In genomic region chr11:70669582-70670345, GRCm38 (mm10) we compare ENCODE assay signal across 8 mouse cellular contexts. TPM values are rescaled to one million over a fixed set of nuclear protein-coding genes. Genes with fewer than 3 reads are reported as not detected.
DNase-seq lines count a peak whose midpoint lies in the region; ATAC-seq and TF ChIP-seq lines count a peak whose summit lies in the region.

No protein-coding gene starts in this region.

- ATAC-seq in heart, embryonic 12.5 days (ENCODE audit: insufficient number of reproducible peaks, low FRiP score): peak; percentile 14
- peak; percentile 22 for ATAC-seq in kidney, embryonic 15.5 days (replicated peaks; ENCODE audit: low FRiP score)
- no peak for ATAC-seq in liver, embryonic 14.5 days (ENCODE audit: insufficient read depth)

- peaks cover 44% of the 10 kb centered on the region for H3K36me3 ChIP-seq in heart, embryonic 12.5 days
- peaks cover 54% of the 10 kb centered on the region for H3K36me3 ChIP-seq in kidney, embryonic 15.5 days
- H3K36me3 ChIP-seq in liver, embryonic 14.5 days (replicated peaks; ENCODE audit: control insufficient read depth, insufficient read depth, low read depth): peaks cover 6% of the 10 kb centered on the region
- no peaks in the 10 kb centered on the region for H3K36me3 ChIP-seq in testis, adult 2 months (ENCODE audit: control insufficient read depth, insufficient read depth, low read length)

- WGBS in heart, embryonic 12.5 days: 0% methylated on average over 31 of the region's 31 CpGs
- WGBS in kidney, embryonic 15.5 days: under 1% methylated on average over 31 of the region's 31 CpGs
- WGBS in liver, embryonic 14.5 days (ENCODE audit: insufficient replicate concordance): 1% methylated on average over 31 of the region's 31 CpGs

- peak overlapping the region; percentile 96 for H3K4me2 ChIP-seq in heart, embryonic 12.5 days
- H3K4me2 ChIP-seq in kidney, embryonic 15.5 days: peak overlapping the region; percentile 91
- peak overlapping the region; percentile 91 for H3K4me2 ChIP-seq in liver, embryonic 14.5 days (ENCODE audit: low read depth)

- no peaks in the 10 kb centered on the region for H3K27me3 ChIP-seq in heart, embryonic 12.5 days (replicated peaks)
- no peaks in the 10 kb centered on the region for H3K27me3 ChIP-seq in kidney, embryonic 15.5 days
- H3K27me3 ChIP-seq in liver, embryonic 14.5 days (ENCODE audit: control insufficient read depth, insufficient read depth, low read length): no peaks in the 10 kb centered on the region
- no peaks in the 10 kb centered on the region for H3K27me3 ChIP-seq in testis, adult 2 months (ENCODE audit: control insufficient read depth, insufficient read depth, low read length)

- peak; percentile 90 for DNase-seq in CD4-positive helper T cell, adult 2 months (ENCODE audit: low read depth, low spot score)
- DNase-seq in adrenal gland, postnatal 14 days: peak; percentile 86
- DNase-seq in liver, embryonic 14.5 days (ENCODE audit: low read depth in 3 of 3, low spot score in 3 of 3): peak; percentile 59 to 66 (median 63)
- peak; percentile 57 to 82 for DNase-seq in natural killer cell, adult 2 months (ENCODE audit: low spot score in 2 of 2)

- H3K9me3 ChIP-seq in heart, embryonic 12.5 days (replicated peaks): no peaks in the 10 kb centered on the region
- H3K9me3 ChIP-seq in kidney, embryonic 15.5 days (replicated peaks): no peaks in the 10 kb centered on the region
- H3K9me3 ChIP-seq in liver, embryonic 14.5 days (ENCODE audit: control insufficient read depth, low read length): no peaks in the 10 kb centered on the region

- peak overlapping the region; percentile 97 for H3K27ac ChIP-seq in embryonic fibroblast, embryonic 13.5 days (ENCODE audit: insufficient read depth, low read length)
- peak overlapping the region; percentile 97 for H3K27ac ChIP-seq in heart, embryonic 12.5 days (ENCODE audit: poor library complexity, severe bottlenecking)
- H3K27ac ChIP-seq in kidney, embryonic 15.5 days: peak overlapping the region; percentile 100
- H3K27ac ChIP-seq in liver, embryonic 14.5 days: peak overlapping the region; percentile 74
- H3K27ac ChIP-seq in testis, adult 2 months (ENCODE audit: control insufficient read depth, insufficient read depth, low read depth, low read length): peak overlapping the region; percentile 96

- no peak for TF ChIP-seq EP300 in liver, embryonic 14.5 days (IDR thresholded peaks at IDR 0.05; ENCODE audit: low read depth)

- H3K4me1 ChIP-seq in embryonic fibroblast, embryonic 13.5 days (ENCODE audit: control insufficient read depth, insufficient read depth, low read length): peaks cover 9% of the 10 kb centered on the region
- H3K4me1 ChIP-seq in heart, embryonic 12.5 days (replicated peaks): peaks cover 29% of the 10 kb centered on the region
- peaks cover 35% of the 10 kb centered on the region for H3K4me1 ChIP-seq in kidney, embryonic 15.5 days
- H3K4me1 ChIP-seq in liver, embryonic 14.5 days (replicated peaks; ENCODE audit: control insufficient read depth in 2 of 2, insufficient read depth in 2 of 2, low read length in 1 of 2): peaks cover 9 to 12% of the 10 kb centered on the region in 2 experiments
- peaks cover 21% of the 10 kb centered on the region for H3K4me1 ChIP-seq in testis, adult 2 months (ENCODE audit: control insufficient read depth, insufficient read depth, low read length)

- peak; percentile 80; the same call in 1 of the 2 replicates for TF ChIP-seq POLR2A in embryonic fibroblast, embryonic 13.5 days (IDR thresholded peaks at IDR 0.05; ENCODE audit: low read depth, low read length)
- TF ChIP-seq POLR2A in testis, adult 2 months (IDR thresholded peaks at IDR 0.05; ENCODE audit: control insufficient read depth, low read depth, low read length): no peak

- H3K4me3 ChIP-seq in embryonic fibroblast, embryonic 13.5 days (ENCODE audit: insufficient read depth, low read length): peak overlapping the region; percentile 65
- peak overlapping the region; percentile 74 for H3K4me3 ChIP-seq in heart, embryonic 12.5 days
- H3K4me3 ChIP-seq in kidney, embryonic 15.5 days (replicated peaks): peak overlapping the region; percentile 82
- H3K4me3 ChIP-seq in liver, embryonic 14.5 days (ENCODE audit: insufficient read depth in 1 of 2, low read depth in 2 of 2, low read length in 2 of 2): peak overlapping the region; percentile 79 to 93
- peak overlapping the region; percentile 95 for H3K4me3 ChIP-seq in testis, adult 2 months (ENCODE audit: control insufficient read depth, low read depth, low read length)

- no peak for TF ChIP-seq CTCF in embryonic fibroblast, embryonic 13.5 days (IDR thresholded peaks at IDR 0.05; ENCODE audit: borderline replicate concordance, insufficient read depth, low read length)
- TF ChIP-seq CTCF in liver, embryonic 14.5 days (IDR thresholded peaks at IDR 0.05; ENCODE audit: low read depth): peak; percentile 63
- no peak for TF ChIP-seq CTCF in testis, adult 2 months (IDR thresholded peaks at IDR 0.05; ENCODE audit: control insufficient read depth, insufficient read depth, insufficient replicate concordance, low read depth, low read length)

- H3K9ac ChIP-seq in heart, embryonic 12.5 days: peak overlapping the region; percentile 88
- H3K9ac ChIP-seq in kidney, embryonic 15.5 days: peak overlapping the region; percentile 75
- H3K9ac ChIP-seq in liver, embryonic 14.5 days (replicated peaks): peak overlapping the region; percentile 81

RNA-seq across cellular contexts. Expression of gene Spag7, which starts 0.5 kb away (rescaled TPM):
- 72.5 and 77.1 TPM in 2 replicates for total RNA-seq in adrenal gland, postnatal 14 days (2021)
- polyA plus RNA-seq in embryonic fibroblast, embryonic 13.5 days (2011; ENCODE audit: insufficient read length, low read depth, missing spikeins): 91.1 and 106 TPM in 2 replicates
- 164 and 170 TPM in 2 replicates for polyA plus RNA-seq in heart, embryonic 12.5 days (2016; fragmentation: Nextera tagmentation; extraction: Ambion mirVana)
- 181 and 202 TPM in 2 replicates for polyA plus RNA-seq in kidney, embryonic 15.5 days (2015; fragmentation: Nextera tagmentation; extraction: Ambion mirVana)
- polyA plus RNA-seq in liver, embryonic 14.5 days (2012; rRNA removed): 24.6 and 42.0 TPM in 2 replicates
- 27.4 and 29.6 TPM in 2 replicates for polyA plus RNA-seq in liver, embryonic 14.5 days (2014; fragmentation: Nextera tagmentation; extraction: Ambion mirVana)
- 44.5 and 47.9 TPM in 2 replicates for polyA plus RNA-seq in testis, adult 2 months (2012; rRNA removed)

RNA-seq across cellular contexts. Expression of gene Eno3, which starts 12.8 kb away (rescaled TPM):
- total RNA-seq in adrenal gland, postnatal 14 days (2021): 14.9 and 21.4 TPM in 2 replicates
- polyA plus RNA-seq in embryonic fibroblast, embryonic 13.5 days (2011; ENCODE audit: insufficient read length, low read depth, missing spikeins): 15.6 and 31.0 TPM in 2 replicates
- polyA plus RNA-seq in heart, embryonic 12.5 days (2016; fragmentation: Nextera tagmentation; extraction: Ambion mirVana): 238 and 239 TPM in 2 replicates
- polyA plus RNA-seq in kidney, embryonic 15.5 days (2015; fragmentation: Nextera tagmentation; extraction: Ambion mirVana): 30.3 and 38.5 TPM in 2 replicates
- 3.4 and 3.7 TPM in 2 replicates for polyA plus RNA-seq in liver, embryonic 14.5 days (2012; rRNA removed)
- polyA plus RNA-seq in liver, embryonic 14.5 days (2014; fragmentation: Nextera tagmentation; extraction: Ambion mirVana): 3.6 and 3.9 TPM in 2 replicates
- 85.9 and 101 TPM in 2 replicates for polyA plus RNA-seq in testis, adult 2 months (2012; rRNA removed)

RNA-seq across cellular contexts. Expression of gene Pfn1, which starts 15.3 kb away (rescaled TPM):
- 807 and 918 TPM in 2 replicates for total RNA-seq in adrenal gland, postnatal 14 days (2021)
- 1,131 and 1,278 TPM in 2 replicates for polyA plus RNA-seq in embryonic fibroblast, embryonic 13.5 days (2011; ENCODE audit: insufficient read length, low read depth, missing spikeins)
- 1,661 and 1,678 TPM in 2 replicates for polyA plus RNA-seq in heart, embryonic 12.5 days (2016; fragmentation: Nextera tagmentation; extraction: Ambion mirVana)
- 1,914 and 2,031 TPM in 2 replicates for polyA plus RNA-seq in kidney, embryonic 15.5 days (2015; fragmentation: Nextera tagmentation; extraction: Ambion mirVana)
- polyA plus RNA-seq in liver, embryonic 14.5 days (2012; rRNA removed): 421 and 438 TPM in 2 replicates
- 957 and 1,007 TPM in 2 replicates for polyA plus RNA-seq in liver, embryonic 14.5 days (2014; fragmentation: Nextera tagmentation; extraction: Ambion mirVana)
- polyA plus RNA-seq in testis, adult 2 months (2012; rRNA removed): 113 and 158 TPM in 2 replicates

RNA-seq across cellular contexts. Expression of gene Camta2, which starts 18.1 kb away (rescaled TPM):
- total RNA-seq in adrenal gland, postnatal 14 days (2021): 38.8 and 41.8 TPM in 2 replicates
- 15.3 and 16.4 TPM in 2 replicates for polyA plus RNA-seq in embryonic fibroblast, embryonic 13.5 days (2011; ENCODE audit: insufficient read length, low read depth, missing spikeins)
- 10.9 and 16.5 TPM in 2 replicates for polyA plus RNA-seq in heart, embryonic 12.5 days (2016; fragmentation: Nextera tagmentation; extraction: Ambion mirVana)
- polyA plus RNA-seq in kidney, embryonic 15.5 days (2015; fragmentation: Nextera tagmentation; extraction: Ambion mirVana): 12.8 and 14.1 TPM in 2 replicates
- 2.7 and 3.1 TPM in 2 replicates for polyA plus RNA-seq in liver, embryonic 14.5 days (2012; rRNA removed)
- polyA plus RNA-seq in liver, embryonic 14.5 days (2014; fragmentation: Nextera tagmentation; extraction: Ambion mirVana): 2.1 and 2.5 TPM in 2 replicates
- polyA plus RNA-seq in testis, adult 2 months (2012; rRNA removed): 10.3 and 10.6 TPM in 2 replicates

RNA-seq across cellular contexts. Expression of gene Slc25a11, which starts 22.5 kb away (rescaled TPM):
- 175 and 184 TPM in 2 replicates for total RNA-seq in adrenal gland, postnatal 14 days (2021)
- polyA plus RNA-seq in embryonic fibroblast, embryonic 13.5 days (2011; ENCODE audit: insufficient read length, low read depth, missing spikeins): 75.9 and 81.1 TPM in 2 replicates
- polyA plus RNA-seq in heart, embryonic 12.5 days (2016; fragmentation: Nextera tagmentation; extraction: Ambion mirVana): 227 and 229 TPM in 2 replicates
- 178 and 186 TPM in 2 replicates for polyA plus RNA-seq in kidney, embryonic 15.5 days (2015; fragmentation: Nextera tagmentation; extraction: Ambion mirVana)
- 39.0 and 43.9 TPM in 2 replicates for polyA plus RNA-seq in liver, embryonic 14.5 days (2012; rRNA removed)
- 60.8 and 67.8 TPM in 2 replicates for polyA plus RNA-seq in liver, embryonic 14.5 days (2014; fragmentation: Nextera tagmentation; extraction: Ambion mirVana)
- polyA plus RNA-seq in testis, adult 2 months (2012; rRNA removed): 27.2 and 29.4 TPM in 2 replicates
